Mouse (Mus musculus) kidney, adult 9 months (tissue): Measurements from ENCODE around the gene Creb5.

Experiments used
- DNase-seq: peaks from one replicate; pipeline ENCODE4 v3.0.0; 2022

The Creb5 gene

GRCm38 (mm10) chr6:53560928-53561327 is 273.9 kb downstream of the Creb5 start:
- no peak for DNase-seq

- no peak for DNase-seq
Observed at GRCm38 (mm10) chr6:53562586-53562985, 275.5 kb downstream of the Creb5 start.

- no peak for DNase-seq
Observed at GRCm38 (mm10) chr6:53563546-53564185, 276.6 kb downstream of the Creb5 start.

GRCm38 (mm10) chr6:53569436-53569835 is 282.4 kb downstream of the Creb5 start:
- DNase-seq = no peak

GRCm38 (mm10) chr6:53570906-53571305 is 283.8 kb downstream of the Creb5 start:
- DNase-seq = no peak

GRCm38 (mm10) chr6:53571571-53572122 is 284.6 kb downstream of the Creb5 start:
- no peak for DNase-seq

GRCm38 (mm10) chr6:53572456-53572855 is 285.4 kb downstream of the Creb5 start:
- DNase-seq = no peak

- DNase-seq = peak; percentile 91
Observed at GRCm38 (mm10) chr6:53572979-53573710, 286.1 kb downstream of the Creb5 start.

GRCm38 (mm10) chr6:53573711-53574065 is 286.6 kb downstream of the Creb5 start:
- no peak for DNase-seq

- no peak for DNase-seq
Observed at GRCm38 (mm10) chr6:53574097-53574496, 287.0 kb downstream of the Creb5 start.

- no peak for DNase-seq
Observed at GRCm38 (mm10) chr6:53575191-53575590, 288.1 kb downstream of the Creb5 start.

- no peak for DNase-seq
Observed at GRCm38 (mm10) chr6:53575836-53576235, 288.8 kb downstream of the Creb5 start.

GRCm38 (mm10) chr6:53576841-53577240 is 289.8 kb downstream of the Creb5 start:
- DNase-seq = no peak

- no peak for DNase-seq
Observed at GRCm38 (mm10) chr6:53577776-53578175, 290.7 kb downstream of the Creb5 start.

GRCm38 (mm10) chr6:53580346-53580745 is 293.3 kb downstream of the Creb5 start:
- no peak for DNase-seq

- no peak for DNase-seq
Observed at GRCm38 (mm10) chr6:53583234-53583875, 296.3 kb downstream of the Creb5 start.

- DNase-seq = no peak
Observed at GRCm38 (mm10) chr6:53584718-53585405, 297.8 kb downstream of the Creb5 start.

GRCm38 (mm10) chr6:53589746-53590145 is 302.7 kb downstream of the Creb5 start:
- DNase-seq = no peak

GRCm38 (mm10) chr6:53592230-53592629 is 305.2 kb downstream of the Creb5 start:
- DNase-seq = no peak

- DNase-seq = no peak
Observed at GRCm38 (mm10) chr6:53593603-53594002, 306.5 kb downstream of the Creb5 start.

GRCm38 (mm10) chr6:53594316-53594715 is 307.2 kb downstream of the Creb5 start:
- no peak for DNase-seq

GRCm38 (mm10) chr6:53596402-53596801 is 309.3 kb downstream of the Creb5 start:
- no peak for DNase-seq

- no peak for DNase-seq
Observed at GRCm38 (mm10) chr6:53603041-53603440, 316.0 kb downstream of the Creb5 start.
